Mouse (Mus musculus) neural tube, embryonic 15.5 days (tissue): ENCODE measurements around the gene Fam205c. TPM values are rescaled to one million over a fixed set of nuclear protein-coding genes. Genes with fewer than 3 reads are reported as not detected.
"Not testable (repeated sequence)": the region's sequence is repeated elsewhere in the genome, so short reads cannot be mapped to it uniquely, and the experiment has no call there.

Experiments
- ATAC-seq: fragments of 200-750 bp; cut with Nextera tagmentation; 2 replicates; pipeline ENCODE4 v1.8.0; 2017; ENCODE audit warnings: mild to moderate bottlenecking, moderate TSS enrichment, moderate library complexity; ENCODE audit not compliant: low FRiP score
- H3K27ac ChIP-seq: fragments of 300-500 bp; sonication (generic); replicated peaks from 2 replicates; pipeline ENCODE4 v1.5.1; 2015; ENCODE audit warnings: mild to moderate bottlenecking, inconsistent platforms
- H3K27me3 ChIP-seq: fragments of 300-500 bp; sonication (generic); replicated peaks from 2 replicates; pipeline ENCODE4 v1.6.1; 2015; ENCODE audit warnings: inconsistent platforms
- H3K36me3 ChIP-seq: fragments of 300-500 bp; sonication (generic); 2 replicates; pipeline ENCODE4 v1.6.1; 2015; ENCODE audit warnings: inconsistent platforms
- H3K4me1 ChIP-seq: fragments of 300-500 bp; sonication (generic); 2 replicates; pipeline ENCODE4 v1.6.1; 2015; ENCODE audit warnings: inconsistent platforms
- H3K4me2 ChIP-seq: fragments of 300-500 bp; sonication (generic); 2 replicates; pipeline ENCODE4 v1.6.1; 2015; ENCODE audit warnings: inconsistent platforms, mild to moderate bottlenecking, moderate library complexity
- H3K4me3 ChIP-seq: fragments of 300-500 bp; sonication (generic); replicated peaks from 2 replicates; pipeline ENCODE4 v1.5.1; 2015; ENCODE audit warnings: mild to moderate bottlenecking, inconsistent platforms
- H3K9ac ChIP-seq: fragments of 300-500 bp; sonication (generic); replicated peaks from 2 replicates; pipeline ENCODE4 v1.6.1; 2015; ENCODE audit warnings: mild to moderate bottlenecking, inconsistent platforms
- H3K9me3 ChIP-seq: fragments of 300-500 bp; sonication (generic); replicated peaks from 2 replicates; pipeline ENCODE4 v1.6.1; 2016; ENCODE audit warnings: inconsistent platforms
- WGBS: fragments of 180-500 bp; shearing (Covaris S2); methylation state at CpG from one replicate; pipeline ENCODE4 v1.1.7; 2015; ENCODE audit warnings: mixed read lengths; 5-methylcytosine and 5-hydroxymethylcytosine counted together
- polyA plus RNA-seq: library from polyadenylated mRNA; unstranded; fragments of >200 nt; fragmentation: Nextera tagmentation; extraction: Ambion mirVana; gene quantifications from 2 replicates; pipeline ENCODE4 v1.2.1, GENCODE M21; 2015

The Fam205c gene
- polyA plus RNA-seq, 1 experiment from 2014 or later = 2.6 TPM

GRCm38 (mm10) chr4:42876586-42877291 is 2.7 kb upstream of the Fam205c start:
- Histone ChIP-seq H3K36me3 (no peaks in the 10 kb centered on the region), H3K4me3 (no peak overlapping the region), H3K27ac (no peak overlapping the region), H3K4me1 (no peaks in the 10 kb centered on the region), H3K9me3 (no peaks in the 10 kb centered on the region), H3K27me3 (no peaks in the 10 kb centered on the region), H3K4me2 (no peak overlapping the region), H3K9ac (no peak overlapping the region)
- ATAC-seq = peak; percentile 89
- WGBS = 33% methylated on average over 5 of the region's 5 CpGs

- no peak for ATAC-seq
- Histone ChIP-seq H3K9ac (no peak overlapping the region), H3K36me3 (no peaks in the 10 kb centered on the region), H3K4me1 (no peaks in the 10 kb centered on the region), H3K27me3 (no peaks in the 10 kb centered on the region), H3K4me3 (no peak overlapping the region), H3K4me2 (no peak overlapping the region), H3K27ac (no peak overlapping the region), H3K9me3 (no peaks in the 10 kb centered on the region)
- 88% methylated on average over 16 of the region's 16 CpGs for WGBS
These were observed 1.1 kb downstream of the Fam205c start for GRCm38 (mm10) chr4:42872746-42873435.

- 95% methylated on average over 7 of the region's 7 CpGs for WGBS
- ATAC-seq = no peak
These were observed 1.9 kb downstream of the Fam205c start for GRCm38 (mm10) chr4:42872151-42872550.

GRCm38 (mm10) chr4:42870748-42871147 is 3.3 kb downstream of the Fam205c start:
- Histone ChIP-seq H3K36me3 (no peaks in the 10 kb centered on the region), H3K9me3 (no peaks in the 10 kb centered on the region), H3K9ac (no peak overlapping the region), H3K4me1 (no peaks in the 10 kb centered on the region), H3K27ac (no peak overlapping the region), H3K4me2 (no peak overlapping the region), H3K4me3 (no peak overlapping the region), H3K27me3 (no peaks in the 10 kb centered on the region)
- 86% methylated on average over 5 of the region's 5 CpGs for WGBS
- no peak for ATAC-seq

More at GRCm38 (mm10) chr4:42872151-42872550, 1.9 kb downstream of the Fam205c start:
- Histone ChIP-seq H3K27me3 (no peaks in the 10 kb centered on the region), H3K27ac (no peak overlapping the region), H3K4me2 (no peak overlapping the region), H3K9ac (no peak overlapping the region), H3K4me1 (no peaks in the 10 kb centered on the region), H3K9me3 (no peaks in the 10 kb centered on the region), H3K4me3 (no peak overlapping the region), H3K36me3 (no peaks in the 10 kb centered on the region)

GRCm38 (mm10) chr4:42868193-42868592 is 5.8 kb downstream of the Fam205c start:
- no peak overlapping the region for H3K9ac ChIP-seq
- no peaks in the 10 kb centered on the region for H3K9me3 ChIP-seq
- no peaks in the 10 kb centered on the region for H3K27me3 ChIP-seq
- 88% methylated on average over 5 of the region's 5 CpGs for WGBS
- H3K27ac ChIP-seq = no peak overlapping the region
- ATAC-seq = no peak
- no peak overlapping the region for H3K4me3 ChIP-seq
- H3K4me2 ChIP-seq = no peak overlapping the region
- H3K36me3 ChIP-seq = no peaks in the 10 kb centered on the region
- no peaks in the 10 kb centered on the region for H3K4me1 ChIP-seq

- no peak for ATAC-seq
- H3K9me3 ChIP-seq = no peaks in the 10 kb centered on the region
- no peak overlapping the region for H3K4me3 ChIP-seq
- H3K9ac ChIP-seq = no peak overlapping the region
- no peaks in the 10 kb centered on the region for H3K27me3 ChIP-seq
- no peak overlapping the region for H3K27ac ChIP-seq
- H3K4me1 ChIP-seq = no peaks in the 10 kb centered on the region
- no peaks in the 10 kb centered on the region for H3K36me3 ChIP-seq
- H3K4me2 ChIP-seq = no peak overlapping the region
- WGBS = 79% methylated on average over 3 of the region's 3 CpGs
These were observed 6.6 kb downstream of the Fam205c start for GRCm38 (mm10) chr4:42867390-42867789.

- H3K9me3 ChIP-seq, H3K27me3 ChIP-seq, H3K4me3 ChIP-seq, ATAC-seq, H3K4me1 ChIP-seq, H3K4me2 ChIP-seq, H3K9ac ChIP-seq, H3K27ac ChIP-seq, H3K36me3 ChIP-seq: not testable (repeated sequence)
- WGBS = 95% methylated on average over 4 of the region's 5 CpGs
These were observed 10.5 kb downstream of the Fam205c start for GRCm38 (mm10) chr4:42863487-42863886.

GRCm38 (mm10) chr4:42860483-42860882 is 13.6 kb downstream of the Fam205c start:
- not testable (repeated sequence) for H3K27me3 ChIP-seq, H3K27ac ChIP-seq, H3K36me3 ChIP-seq, H3K4me2 ChIP-seq, H3K9ac ChIP-seq, H3K4me1 ChIP-seq, ATAC-seq, H3K9me3 ChIP-seq, H3K4me3 ChIP-seq
- WGBS = 83% methylated on average over 9 of the region's 9 CpGs

GRCm38 (mm10) chr4:42856671-42857070 is 17.4 kb downstream of the Fam205c start, which contains the start of gene Gm12394:
Gene Gm12394, minus strand, starts transcription at chr4:42856771.
- WGBS = 83% methylated on average over 1 of the region's 1 CpGs
- not testable (repeated sequence) for ATAC-seq

GRCm38 (mm10) chr4:42853788-42854187 is 20.2 kb downstream of the Fam205c start, which contains the start of gene Fam205a1:
Gene Fam205a1, minus strand, starts transcription at chr4:42853888.
- H3K36me3 ChIP-seq, H3K4me3 ChIP-seq, H3K4me2 ChIP-seq, H3K9ac ChIP-seq, ATAC-seq, H3K27ac ChIP-seq, H3K4me1 ChIP-seq, H3K27me3 ChIP-seq, H3K9me3 ChIP-seq: not testable (repeated sequence)
- WGBS = 93% methylated on average over 1 of the region's 1 CpGs

More at GRCm38 (mm10) chr4:42856671-42857070, 17.4 kb downstream of the Fam205c start, which contains the start of gene Gm12394:
- H3K4me3 ChIP-seq, H3K4me2 ChIP-seq, H3K27me3 ChIP-seq, H3K36me3 ChIP-seq, H3K9me3 ChIP-seq, H3K9ac ChIP-seq, H3K4me1 ChIP-seq, H3K27ac ChIP-seq: not testable (repeated sequence)
